Mouse (Mus musculus): Measurements from ENCODE around the gene Cc2d2b.
A peak's percentile ranks its signal among the peaks of the same experiment; 100 is the strongest.

Gene Cc2d2b

DNA sequence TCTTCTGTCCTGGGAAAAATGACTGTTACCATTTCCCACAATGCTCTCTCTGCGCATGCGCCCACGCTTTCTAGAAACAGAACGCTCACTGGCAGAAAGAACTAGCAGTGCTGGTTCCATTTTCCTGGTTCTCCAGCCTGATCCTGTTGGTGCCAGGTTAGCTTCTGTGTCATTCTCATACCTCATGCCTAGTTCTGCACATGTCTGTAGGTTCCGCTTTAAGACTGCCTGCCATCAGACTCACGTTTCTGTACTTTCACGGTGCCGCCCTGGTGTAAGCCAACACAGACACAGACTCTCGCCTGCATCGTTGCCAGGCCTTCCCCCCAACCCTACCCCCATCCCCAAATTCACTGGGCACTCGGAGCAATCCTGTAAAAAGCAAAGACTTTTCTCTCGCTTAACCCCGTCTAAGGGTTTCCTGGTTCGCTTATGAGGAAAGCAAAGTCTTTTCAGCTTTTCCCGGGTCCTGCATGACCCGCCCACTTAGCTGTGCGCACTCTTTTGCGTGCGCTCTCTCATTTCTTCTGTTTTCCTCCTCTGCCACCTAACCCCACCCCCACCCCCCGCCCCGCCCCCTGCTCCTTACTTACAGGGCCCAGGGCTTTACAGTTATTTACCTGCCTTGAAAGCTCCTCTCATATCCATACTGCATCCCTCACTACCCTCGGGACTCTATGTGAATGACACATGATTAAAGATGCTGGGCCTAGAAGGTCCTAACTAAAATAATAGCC, 13.6 kb downstream of the Cc2d2b start:
- peak in 1 of 2 experiments; percentile 14 for DNase-seq

DNA sequence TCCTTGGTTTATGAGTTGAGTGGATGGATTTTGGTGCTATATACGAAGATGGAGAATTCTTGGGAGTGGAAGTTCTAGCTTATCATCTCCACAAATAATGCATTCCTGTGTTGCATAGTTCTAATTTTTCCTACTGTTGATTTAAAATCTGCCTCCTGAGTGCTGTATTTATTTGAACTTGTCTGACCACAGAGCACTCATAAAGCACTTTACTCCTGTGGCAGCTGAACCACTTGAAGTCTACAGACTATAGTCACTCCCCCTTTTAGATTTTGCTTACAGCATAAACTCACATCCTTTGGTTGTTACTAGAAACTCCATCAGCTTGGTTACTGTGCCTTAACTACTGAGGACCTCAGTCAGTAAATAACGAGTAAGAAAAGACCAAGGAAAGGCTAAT, 18.6 kb downstream of the Cc2d2b start:
- no peak for DNase-seq

DNA sequence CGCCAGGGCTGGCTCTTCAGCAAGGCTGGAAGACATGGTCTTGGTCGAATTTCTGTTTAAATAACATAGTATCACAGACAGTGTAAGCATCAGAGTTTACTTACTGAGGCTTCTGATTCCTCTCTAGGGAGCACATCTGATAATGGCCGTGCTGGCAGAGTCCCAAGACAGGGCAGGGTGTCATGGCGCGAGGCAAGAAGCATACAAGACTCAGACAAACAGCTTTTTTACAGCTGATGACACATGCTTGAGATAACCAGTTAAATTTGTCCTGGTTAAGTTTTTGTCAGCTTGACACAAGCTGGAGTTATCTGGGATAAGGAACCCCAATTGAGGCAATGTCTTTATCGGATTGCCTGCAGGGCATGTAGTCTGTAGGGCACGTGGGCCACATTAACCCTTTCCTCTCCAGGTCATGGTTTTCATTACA, 20.8 kb downstream of the Cc2d2b start:
- no peak for DNase-seq

DNA sequence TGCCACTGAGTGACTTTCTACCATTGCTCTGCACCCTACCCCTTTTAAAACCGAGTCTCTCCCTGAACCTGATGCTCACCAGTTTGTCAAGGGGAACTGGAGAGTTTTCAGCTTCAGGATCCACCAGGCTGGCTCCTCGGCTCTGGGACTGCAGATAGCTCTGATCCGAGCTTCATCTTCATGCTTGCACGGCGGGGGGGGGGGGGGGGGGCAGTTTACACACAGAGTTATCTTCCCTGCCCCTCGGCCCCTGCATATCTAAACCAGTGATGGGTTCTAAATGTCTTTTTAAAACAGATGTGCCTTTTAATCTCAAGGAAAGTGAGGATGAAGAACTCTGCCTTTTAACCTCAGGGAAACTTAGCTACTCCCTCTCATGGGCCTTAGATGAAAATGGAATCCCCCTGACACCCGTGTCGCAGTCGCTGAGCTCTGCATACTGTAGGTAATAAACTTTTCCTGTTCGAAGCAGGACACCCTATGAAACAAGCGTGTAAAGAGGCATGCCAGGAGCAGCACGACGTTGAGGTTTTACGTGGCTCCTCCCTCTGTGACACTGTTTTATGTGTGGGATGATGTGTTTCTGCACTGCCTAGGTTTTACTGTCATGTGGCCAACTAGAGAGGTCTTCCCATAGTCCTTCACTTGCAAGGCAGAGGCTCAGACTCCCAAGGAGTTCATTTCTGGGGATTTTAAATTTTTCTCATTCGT, 39.6 kb downstream of the Cc2d2b start:
- DNase-seq, result no peak

DNA sequence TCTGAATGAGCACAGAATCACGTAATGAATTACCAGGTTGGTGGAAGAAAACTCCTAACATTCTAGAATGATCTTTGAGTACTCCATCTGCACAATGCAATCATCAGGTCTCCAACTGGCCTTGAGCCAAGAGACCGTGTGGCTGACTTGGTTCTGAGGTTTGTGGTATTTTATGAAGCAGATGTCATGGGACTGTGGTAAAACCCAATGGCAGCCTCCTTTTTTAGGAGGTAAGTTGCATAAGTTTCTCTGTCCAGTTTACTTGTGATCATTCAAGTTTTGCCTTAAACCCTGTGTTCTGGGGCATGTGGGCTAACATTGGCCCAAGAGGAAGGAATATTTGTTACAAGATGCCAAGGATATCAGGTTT, 40.1 kb downstream of the Cc2d2b start:
- DNase-seq, result no peak

DNA sequence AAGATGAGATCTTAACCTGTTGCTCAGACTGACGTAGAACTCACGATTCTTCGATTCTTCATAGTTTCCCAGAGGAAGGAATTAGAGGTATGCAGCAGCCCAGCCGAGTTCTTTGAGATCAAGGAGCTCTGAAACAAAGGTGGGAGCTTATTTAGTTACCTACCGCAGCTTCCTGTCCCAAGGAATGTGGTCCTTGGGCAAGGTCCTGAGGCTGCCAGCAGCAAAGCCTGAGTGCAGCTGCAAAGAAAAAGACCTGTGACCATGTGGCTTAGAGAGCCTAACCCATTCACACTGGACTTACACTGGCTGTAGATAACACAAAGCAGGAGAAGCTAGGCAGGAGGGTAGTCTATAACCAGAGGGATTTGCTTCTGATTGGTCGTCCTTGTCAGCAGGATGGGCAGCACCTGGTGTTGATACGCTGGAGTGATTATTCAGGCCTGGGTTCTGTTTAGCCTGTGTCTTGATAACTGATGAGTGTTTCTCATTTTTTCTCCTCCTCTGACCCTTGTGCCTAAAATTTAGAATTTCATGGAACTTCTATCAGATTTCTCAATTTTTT, 56.7 kb downstream of the Cc2d2b start:
- DNase-seq, result no peak

DNA sequence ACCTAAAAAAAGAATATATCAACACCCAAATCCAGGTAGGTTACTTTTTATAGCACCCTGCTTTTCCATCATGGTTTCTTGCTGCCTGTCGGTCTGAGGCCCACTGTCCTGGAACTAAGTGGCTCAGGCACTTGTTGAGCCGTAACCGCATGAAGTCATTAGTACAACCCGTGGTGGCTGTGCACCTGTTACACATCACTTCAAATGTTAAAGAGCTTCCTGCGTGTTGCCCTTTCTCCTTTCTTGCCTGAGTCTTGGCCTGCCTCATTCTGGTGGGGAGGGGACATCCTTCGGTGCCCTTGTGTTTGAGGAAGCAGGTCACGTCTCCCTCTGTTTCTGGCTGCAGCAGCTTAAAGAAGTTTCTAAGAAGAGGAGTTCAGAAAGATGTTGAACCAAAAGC, 61.3 kb downstream of the Cc2d2b start:
- peak; percentile 27 to 56 for DNase-seq

DNA sequence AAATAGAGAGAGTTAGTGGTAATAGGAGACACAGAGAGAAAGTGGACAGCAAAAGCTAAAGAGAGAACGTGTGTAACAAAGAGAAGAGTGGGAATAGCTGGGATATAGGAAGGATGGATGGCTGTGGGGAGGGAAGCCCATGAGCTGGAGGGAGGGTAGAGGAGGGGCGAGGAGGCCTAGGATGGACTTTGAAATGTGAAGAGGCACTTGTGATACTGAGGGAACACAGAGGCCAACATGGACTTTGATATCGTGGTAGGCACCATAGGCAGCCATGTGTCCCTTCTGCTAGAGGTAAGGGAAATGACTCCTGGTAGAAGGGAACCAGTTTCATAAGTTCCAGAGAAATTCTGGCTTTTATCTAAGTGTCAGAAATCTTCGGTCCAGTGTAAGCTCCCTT, 63.3 kb downstream of the Cc2d2b start:
- no peak for DNase-seq

DNA sequence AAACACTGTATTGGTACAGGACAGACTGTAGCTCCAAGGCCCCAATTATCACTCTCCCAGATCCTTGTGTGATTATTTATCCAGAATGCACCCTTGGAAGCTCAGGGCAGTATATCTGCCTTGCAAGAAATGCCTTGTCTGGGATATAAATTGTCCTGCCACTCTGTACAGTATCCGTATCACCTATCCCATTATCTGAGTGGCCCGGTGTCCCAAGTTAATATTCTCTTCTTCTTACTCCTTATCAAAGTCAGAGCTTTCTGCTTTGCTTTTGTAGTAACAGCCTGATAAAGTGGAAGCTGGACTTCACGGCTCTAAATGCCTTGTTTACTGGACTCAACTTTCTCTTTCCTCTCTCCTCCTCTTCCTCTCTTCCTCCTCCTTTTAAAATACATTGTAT, 64.2 kb downstream of the Cc2d2b start:
- no peak for DNase-seq

DNA sequence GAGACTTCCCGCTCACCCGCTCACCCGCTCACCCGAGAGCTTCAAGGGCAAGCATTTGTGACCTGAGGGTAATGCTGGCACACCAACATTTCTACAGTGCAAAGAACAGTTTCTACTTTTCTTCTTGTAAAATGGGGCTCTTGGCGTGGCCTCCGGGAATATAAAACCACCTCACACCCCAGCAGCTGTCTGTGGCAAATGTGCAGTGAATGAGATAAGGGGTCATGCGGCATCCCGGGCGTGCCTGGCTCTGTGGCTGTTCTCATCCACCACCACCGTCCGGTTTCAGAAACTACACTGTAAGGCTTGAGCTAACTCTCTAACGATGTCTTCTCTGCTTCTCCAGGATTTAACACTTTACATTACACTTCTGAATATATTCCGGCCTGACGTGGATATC, 64.8 kb downstream of the Cc2d2b start:
- no peak for DNase-seq

DNA sequence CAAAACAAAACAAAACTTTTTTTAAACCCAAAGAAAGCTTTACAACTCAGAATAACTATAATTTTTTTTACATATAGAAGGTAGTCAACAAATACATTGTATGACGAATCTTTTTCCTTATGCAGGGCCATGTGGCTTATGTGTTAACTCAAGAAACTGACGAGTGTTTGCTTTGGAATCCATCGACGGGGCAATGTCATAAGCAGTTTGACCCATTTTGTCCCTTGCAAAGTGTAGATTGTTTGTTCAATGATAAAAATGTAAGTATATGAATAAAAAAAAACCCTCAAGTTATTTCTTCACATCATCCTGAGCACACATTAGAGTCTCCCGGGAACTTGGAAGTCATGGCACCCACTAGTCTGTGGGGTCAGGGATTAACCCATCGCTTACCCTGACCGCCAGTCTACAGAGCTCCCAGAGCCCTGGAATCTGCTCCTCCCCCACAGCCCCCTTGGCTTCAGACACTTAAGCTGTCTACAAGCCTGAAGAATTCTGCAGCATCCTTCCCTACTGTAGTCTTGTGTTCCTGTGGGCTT, 67.2 kb downstream of the Cc2d2b start:
- DNase-seq, result no peak

DNA sequence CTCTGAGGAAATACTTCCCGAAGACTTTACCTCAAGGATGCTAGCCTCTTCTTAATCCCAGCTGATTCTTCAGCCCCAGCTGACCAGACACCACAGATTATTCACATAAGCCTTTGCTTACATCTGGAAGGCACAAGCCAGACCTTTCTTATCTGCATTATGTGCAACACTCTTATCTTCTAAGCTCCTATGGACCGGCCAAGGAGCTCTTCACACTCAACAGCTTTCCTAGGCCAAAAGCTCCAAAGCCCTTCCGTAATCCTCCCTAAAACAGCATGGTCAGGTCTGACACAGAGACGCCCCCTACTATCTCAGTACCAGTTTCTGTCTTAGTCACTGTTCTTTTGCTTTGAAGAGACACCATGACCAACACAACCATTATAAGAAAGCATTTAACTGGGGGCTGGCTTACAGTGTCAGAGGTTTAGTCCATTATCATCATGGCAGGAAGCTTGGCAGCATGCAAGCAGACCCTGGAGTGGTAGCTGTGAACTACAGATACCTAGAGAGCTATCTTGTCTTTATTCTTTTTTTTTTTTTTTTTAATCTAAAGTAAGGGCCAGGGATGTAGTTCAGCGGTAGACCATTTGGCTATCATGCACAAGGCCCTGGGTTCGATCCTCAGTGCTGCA, 69.5 kb downstream of the Cc2d2b start:
- no peak for DNase-seq

DNA sequence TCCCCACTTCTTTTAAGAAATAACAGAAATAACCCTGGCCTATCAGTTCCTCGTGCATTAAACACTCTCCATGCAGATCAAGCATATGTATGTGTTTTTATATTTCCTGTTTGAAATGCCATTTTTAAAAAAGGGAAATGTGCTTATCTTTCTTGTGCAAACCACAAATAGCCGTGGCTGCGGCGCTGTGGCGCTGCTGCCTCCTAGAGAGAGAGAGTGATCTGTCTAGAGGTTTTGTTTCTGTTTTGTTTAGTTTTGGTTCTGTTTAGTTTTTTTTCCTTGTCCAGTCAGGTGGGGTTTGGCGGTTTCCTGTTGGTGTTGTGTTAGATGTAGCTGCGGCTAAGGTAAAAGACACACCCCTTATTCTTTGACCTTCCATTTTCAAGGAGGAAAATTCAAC, 70.2 kb downstream of the Cc2d2b start:
- DNase-seq, result peak in 1 of 2 experiments; percentile 22

DNA sequence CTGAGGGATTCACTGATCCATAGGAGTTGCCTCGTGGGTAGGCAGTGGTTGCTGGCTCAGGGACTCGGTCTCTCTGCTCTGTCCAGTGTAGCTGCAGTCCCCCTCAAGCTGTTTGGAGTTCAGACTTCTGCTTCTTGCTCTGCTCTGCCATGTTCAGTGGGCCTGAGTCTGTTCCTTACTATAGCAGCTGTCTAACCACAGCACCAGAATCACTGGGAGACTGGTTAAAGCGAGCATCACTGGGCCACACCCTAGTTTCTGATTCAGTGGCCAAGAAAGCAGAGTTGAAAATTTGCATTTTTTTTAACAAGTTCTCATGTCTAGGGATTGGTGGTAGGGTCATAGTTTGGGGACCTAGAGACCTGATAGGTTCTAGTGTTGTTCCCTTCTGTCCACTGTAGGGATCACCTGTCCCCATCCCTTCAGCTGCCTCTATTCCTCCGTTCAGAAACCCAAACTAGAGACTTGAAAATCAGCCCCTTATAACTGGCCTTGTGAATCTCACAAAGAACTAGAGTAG, 72.8 kb downstream of the Cc2d2b start:
- DNase-seq, result no peak

DNA sequence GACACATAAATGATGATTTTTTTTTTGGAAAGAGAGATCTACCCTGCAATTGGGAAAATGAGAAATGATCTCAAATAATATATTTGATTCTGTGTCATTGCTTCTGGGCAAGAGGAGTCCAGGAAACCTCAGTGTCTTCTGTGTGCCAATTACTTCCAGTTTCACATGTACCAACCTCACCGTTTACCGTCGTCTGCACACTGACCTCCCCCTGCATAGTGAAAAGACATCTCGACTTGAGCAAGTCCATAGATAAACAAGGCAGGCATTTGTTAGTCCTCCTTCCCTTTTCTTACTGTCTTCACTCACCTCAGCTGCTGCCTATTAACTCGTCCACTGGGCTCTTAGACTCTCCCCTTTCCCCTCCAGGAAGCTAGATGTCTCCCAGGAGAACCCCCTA, 77.1 kb downstream of the Cc2d2b start:
- DNase-seq, result no peak

DNA sequence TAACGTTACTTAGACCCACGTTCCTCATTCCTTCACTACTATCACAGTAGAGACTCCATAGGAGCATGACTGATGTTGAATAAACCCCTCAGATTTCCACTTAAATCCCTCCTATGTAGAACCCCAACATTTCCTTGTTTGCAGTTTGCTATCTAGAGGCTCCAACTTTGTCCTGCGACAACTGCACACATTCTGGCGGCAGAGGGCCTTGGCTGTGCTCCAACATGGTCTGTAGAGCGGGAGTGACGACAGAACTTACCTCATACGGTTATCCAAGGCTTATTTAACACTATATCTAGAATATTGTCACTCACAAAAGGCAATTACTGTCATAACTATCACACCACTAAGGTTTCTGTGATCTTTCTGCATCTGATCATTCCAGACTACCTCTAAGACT, 78.2 kb downstream of the Cc2d2b start:
- no peak for DNase-seq

DNA sequence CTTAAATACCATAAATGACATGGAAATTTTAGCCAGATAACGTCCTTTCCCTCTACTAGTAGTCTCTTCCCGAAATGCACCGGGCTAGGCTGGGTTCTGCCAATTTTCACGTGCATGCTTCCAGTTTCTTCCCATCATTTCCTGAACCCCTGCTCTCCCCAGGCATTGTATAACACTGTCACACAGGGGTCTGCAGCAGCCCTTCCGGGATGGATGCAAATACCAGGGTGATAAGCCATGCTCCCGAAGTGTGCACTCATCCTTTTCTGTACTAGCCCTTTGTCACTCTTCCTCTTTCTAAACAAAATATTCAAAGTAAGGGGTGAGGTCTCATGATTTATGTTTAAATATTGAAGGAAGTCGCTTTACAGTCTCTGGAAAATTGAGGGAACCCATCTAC, 81.6 kb downstream of the Cc2d2b start:
- DNase-seq, result no peak

DNA sequence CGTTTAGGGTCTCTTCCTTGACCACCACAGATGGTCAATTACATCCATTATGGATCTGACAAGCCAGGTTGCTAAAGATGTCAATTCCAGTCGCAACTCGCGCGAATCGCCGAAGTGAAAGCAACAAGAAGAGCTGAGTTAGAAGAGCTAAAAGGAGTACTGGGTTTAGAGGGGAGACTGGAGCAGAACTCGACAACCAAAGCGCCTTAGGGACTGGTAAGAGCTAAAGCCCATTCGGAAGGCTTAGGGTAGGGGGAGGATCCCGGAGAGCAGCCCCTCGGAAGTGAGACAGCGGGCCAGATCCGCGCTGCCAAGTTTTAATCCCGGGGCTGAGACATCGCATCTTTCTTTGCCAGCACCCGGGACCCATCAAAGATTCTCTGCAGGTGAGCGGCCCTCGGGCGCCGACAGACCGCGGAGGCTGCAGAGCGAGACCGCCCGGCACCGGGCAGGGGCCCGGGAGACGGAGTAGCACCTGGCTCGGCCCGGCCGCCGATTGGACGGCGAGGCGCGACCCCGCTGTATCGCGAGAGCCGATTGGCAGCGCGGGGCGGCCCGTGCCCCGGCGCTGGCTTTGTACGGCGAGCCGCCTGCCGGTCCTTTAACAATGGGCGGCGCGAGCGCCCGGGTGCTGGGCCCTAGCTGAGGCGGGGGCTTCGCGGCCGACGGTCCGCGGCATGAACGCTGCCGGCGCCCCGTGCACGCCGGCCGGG, 82.3 kb downstream of the Cc2d2b start, which contains the start of gene Ccnj:
TSS of gene Ccnj (plus strand) at position 577 of the 713 bp plus-strand sequence.
- DNase-seq, result peak; percentile 84 to 85

DNA sequence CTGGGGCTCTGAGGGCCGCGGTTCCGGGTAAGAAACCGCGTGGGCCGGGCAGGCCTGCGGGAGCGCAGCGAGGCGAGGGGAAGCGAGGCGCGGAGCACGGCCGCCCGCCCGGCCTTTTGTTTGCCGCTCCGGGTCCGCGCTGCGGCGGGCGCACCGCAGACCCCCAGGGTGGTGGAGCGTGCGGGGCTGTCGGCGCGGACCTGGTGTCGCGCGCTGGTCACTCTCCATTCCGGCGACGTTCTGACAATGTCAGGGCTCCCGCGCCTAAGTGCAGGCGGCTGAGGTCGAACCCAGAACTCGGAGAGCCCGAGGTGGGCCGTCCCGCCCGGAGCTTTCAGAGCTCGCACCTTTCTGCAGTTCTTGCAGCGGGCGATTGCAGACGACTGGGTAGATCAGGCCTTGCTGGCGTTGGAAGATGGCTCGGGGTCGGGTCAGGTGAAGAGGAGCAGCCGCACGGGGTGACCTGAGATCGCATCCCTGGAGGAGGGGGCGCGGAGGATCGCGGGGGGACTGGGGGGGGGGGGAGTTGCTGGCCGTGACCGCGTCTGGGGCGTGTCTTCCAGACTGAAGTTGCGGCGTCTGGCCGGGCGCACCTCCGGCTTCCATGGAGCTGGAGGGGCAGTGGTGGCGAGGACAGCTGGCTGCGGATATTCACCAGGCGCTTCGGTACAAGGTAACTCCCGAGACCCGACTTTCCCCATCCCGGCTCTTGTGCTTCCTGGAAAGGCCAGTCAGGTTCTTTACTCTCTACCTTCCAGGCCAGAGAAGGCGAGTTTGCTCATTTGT, 83.1 kb downstream of the Cc2d2b start:
- peak; percentile 23 to 36 for DNase-seq

DNA sequence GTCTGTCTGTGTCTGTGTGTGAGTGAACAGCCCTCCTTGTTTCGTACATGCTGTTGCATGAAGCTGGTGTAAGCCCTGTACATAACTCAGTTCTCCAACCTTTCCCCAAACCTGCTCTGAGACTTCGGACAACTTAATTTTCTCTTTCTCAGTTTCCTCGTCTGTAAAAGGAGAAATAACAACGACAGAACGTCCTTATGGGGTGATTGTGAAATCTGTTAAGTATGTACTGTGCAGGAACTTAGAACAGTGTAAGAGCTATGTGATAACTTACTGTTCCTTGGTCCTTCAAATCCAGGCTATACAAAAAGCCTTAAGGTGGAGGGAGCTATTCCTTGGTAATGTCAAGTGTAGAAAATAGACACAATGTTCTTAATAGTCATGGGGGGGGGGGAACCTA, 83.8 kb downstream of the Cc2d2b start:
- no peak for DNase-seq

DNA sequence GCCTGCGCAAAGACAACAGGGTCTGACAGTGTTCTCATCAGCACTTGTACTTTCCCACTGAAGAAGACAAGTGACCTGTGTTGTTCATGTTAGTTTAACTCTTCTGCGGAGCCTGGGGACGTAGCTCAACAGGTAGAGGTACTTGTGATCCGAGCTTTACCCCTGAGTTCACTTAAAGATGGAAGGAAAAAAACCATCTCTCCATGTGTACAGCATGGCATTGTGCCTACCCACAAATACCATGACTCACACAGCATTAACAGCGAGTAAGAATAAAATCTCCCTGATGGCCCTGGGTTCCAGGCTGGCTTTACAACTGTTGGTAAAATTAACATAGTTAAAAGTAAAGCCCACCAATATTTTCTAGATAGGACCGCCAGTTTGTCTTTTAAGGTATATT, 85.9 kb downstream of the Cc2d2b start:
- DNase-seq, result no peak

DNA sequence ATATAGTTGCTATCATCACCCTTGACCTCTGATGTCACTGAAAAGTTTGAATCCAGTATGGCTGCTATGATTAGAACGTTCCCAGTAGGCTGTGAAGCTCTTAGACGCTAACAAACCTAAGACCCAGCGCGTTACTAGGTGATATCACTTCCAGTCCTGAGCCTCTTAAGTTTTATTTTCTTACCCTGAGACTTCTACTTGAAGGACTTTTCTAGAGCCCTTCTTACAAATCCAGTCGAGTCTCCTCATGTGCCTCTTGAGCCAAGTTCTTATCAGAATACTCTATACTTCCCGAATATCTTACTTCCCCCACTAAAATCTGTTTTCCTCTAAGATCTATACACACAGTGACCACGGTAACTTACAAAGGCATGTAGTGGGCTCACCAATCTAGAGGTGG, 89.7 kb downstream of the Cc2d2b start:
- DNase-seq, result no peak

Data from thymus, adult 18-20 months (tissue).